Mouse (Mus musculus): ENCODE measurements around the gene Zfp947.
A peak's percentile ranks its signal among the peaks of the same experiment; 100 is the strongest.
"Not testable (repeated sequence)": the region's sequence is repeated elsewhere in the genome, so short reads cannot be mapped to it uniquely, and the experiment has no call there.

Zfp947 gene

GRCm38 (mm10) chr17:22165722-22166294 is at the start of gene Zfp947:
TSS of gene Zfp947 (minus strand) at chr17:22166190.
- DNase-seq (ENCODE audit: low spot score in 2 of 2) = peak; percentile 4 to 16

GRCm38 (mm10) chr17:22165304-22165703 is 686 bp downstream of the Zfp947 start:
- not testable (repeated sequence) for DNase-seq (ENCODE audit: low spot score in 2 of 2)

DNA sequence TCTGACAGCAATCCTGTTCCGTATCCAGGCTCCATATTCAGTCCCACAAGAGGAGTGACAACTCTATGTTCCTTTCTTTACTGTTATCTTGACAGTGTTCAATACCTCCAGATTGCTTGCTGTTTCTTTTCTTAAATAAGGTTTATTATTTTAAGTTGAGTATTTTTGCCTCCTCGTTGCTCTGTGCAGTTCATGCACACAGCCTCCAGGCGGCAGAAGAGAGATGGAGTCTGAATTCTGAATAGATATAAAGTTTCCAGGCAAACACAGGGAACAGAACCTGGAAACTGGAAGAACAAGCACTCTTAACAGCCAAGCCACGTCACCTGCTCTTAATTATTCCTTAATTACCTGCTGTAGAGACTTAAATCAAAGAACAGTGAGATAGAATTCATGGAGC is 12.0 kb downstream of the Zfp947 start:
- DNase-seq (ENCODE audit: low spot score in 2 of 2) = not testable (repeated sequence)

GRCm38 (mm10) chr17:22118770-22119169 is 47.2 kb downstream of the Zfp947 start:
- no peak for DNase-seq (ENCODE audit: low spot score in 2 of 2)

Data from spleen, postnatal 10 days (tissue).